Mouse (Mus musculus) heart, adult 18-20 months (tissue): ENCODE data around the gene Zkscan6. TPM values are rescaled to one million over a fixed set of nuclear protein-coding genes. Genes with fewer than 3 reads are reported as not detected.

Experiments
- DNase-seq, 2 experiments: peaks; one replicate each; pipeline ENCODE4 v3.0.0; 2021 to 2022; ENCODE audit warnings: mixed read lengths in 1 of 2
- total RNA-seq, 2 experiments: library from RNA; stranded (reverse); gene quantifications; 2 replicates each; pipeline ENCODE4 v1.2.3; 2021

Zkscan6 gene
- total RNA-seq, 2 experiments from 2014 or later = 4.4 to 4.5 TPM

- DNase-seq = no peak
Measured at GRCm38 (mm10) chr11:65812088-65812487, 5.1 kb downstream of the Zkscan6 start.

GRCm38 (mm10) chr11:65814381-65814780 lies 7.4 kb downstream of the Zkscan6 start:
- no peak for DNase-seq

- DNase-seq = no peak
Measured at GRCm38 (mm10) chr11:65816237-65816636, 9.3 kb downstream of the Zkscan6 start.

GRCm38 (mm10) chr11:65818193-65818592 lies 11.2 kb downstream of the Zkscan6 start:
- DNase-seq = no peak

GRCm38 (mm10) chr11:65820280-65820679 lies 13.3 kb downstream of the Zkscan6 start:
- DNase-seq = no peak

GRCm38 (mm10) chr11:65820877-65821276 lies 13.9 kb downstream of the Zkscan6 start:
- peak; percentile 52 to 79 for DNase-seq

- DNase-seq = no peak
Measured at GRCm38 (mm10) chr11:65824556-65824955, 17.6 kb downstream of the Zkscan6 start.

GRCm38 (mm10) chr11:65838999-65839398 lies 32.0 kb downstream of the Zkscan6 start:
- peak in 1 of 2 experiments; percentile 34 for DNase-seq

GRCm38 (mm10) chr11:65846446-65846845 lies 39.5 kb downstream of the Zkscan6 start:
- DNase-seq = no peak

- DNase-seq = no peak
Measured at GRCm38 (mm10) chr11:65852066-65852465, 45.1 kb downstream of the Zkscan6 start.

GRCm38 (mm10) chr11:65861476-65861875 lies 54.5 kb downstream of the Zkscan6 start:
- DNase-seq = no peak

GRCm38 (mm10) chr11:65877146-65877775 lies 70.3 kb downstream of the Zkscan6 start:
- DNase-seq = no peak

Other genes starting within 250 kb of the Zkscan6 start
- gene Map2k4, start 18.9 kb upstream of the Zkscan6 start, total RNA-seq = 10 to 100 TPM; 42.1 to 43.9 TPM